Mouse (Mus musculus): ENCODE measurements at regions not wholly inside any gene's neighbourhood (a gene's known extent, or its start where the extent isn't known, plus 50 kb on each side); places are given as distances from the start of the nearest gene placed in this dataset.

DNA sequence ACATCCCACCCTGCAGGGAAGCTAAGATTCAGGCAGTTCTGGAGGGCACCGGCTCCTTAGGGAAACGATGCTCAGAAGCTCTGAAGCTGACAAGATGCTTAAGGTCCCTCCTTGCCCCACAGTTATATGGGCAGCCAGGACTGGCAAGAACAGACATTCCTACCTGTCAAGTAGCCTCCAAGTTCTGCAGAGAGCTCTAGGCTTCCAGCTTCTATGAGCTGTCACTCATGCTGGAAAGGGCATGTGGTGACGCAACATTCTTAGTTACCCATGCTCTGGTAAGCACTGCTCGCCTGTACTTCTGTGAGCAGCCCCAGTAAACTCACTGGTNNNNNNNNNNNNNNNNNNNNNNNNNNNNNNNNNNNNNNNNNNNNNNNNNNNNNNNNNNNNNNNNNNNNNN is 511.3 kb downstream of the 1810013L24Rik start:
- no peak for DNase-seq (ENCODE audit: low spot score in 2 of 2)

DNA sequence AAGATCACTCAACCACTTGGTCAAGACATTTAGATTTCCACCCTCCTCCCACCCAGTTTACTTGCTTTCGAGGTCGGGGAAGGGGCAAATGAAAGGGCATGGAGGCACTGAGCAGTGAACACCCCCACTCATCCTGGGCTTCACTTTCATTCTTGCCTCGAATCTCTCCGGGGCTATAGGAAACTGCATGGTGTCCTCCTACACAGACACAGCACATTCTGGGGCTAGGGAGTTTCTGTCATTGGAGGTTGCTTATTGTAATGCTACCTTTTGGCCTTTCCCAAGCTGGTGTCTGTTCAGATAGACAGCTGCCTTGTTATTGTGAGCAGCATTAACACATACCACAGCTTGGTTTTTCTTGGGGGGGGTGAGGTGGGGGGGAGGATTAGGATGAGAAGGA is 523.9 kb downstream of the 1810013L24Rik start:
- DNase-seq (ENCODE audit: low spot score in 2 of 2), result no peak

DNA sequence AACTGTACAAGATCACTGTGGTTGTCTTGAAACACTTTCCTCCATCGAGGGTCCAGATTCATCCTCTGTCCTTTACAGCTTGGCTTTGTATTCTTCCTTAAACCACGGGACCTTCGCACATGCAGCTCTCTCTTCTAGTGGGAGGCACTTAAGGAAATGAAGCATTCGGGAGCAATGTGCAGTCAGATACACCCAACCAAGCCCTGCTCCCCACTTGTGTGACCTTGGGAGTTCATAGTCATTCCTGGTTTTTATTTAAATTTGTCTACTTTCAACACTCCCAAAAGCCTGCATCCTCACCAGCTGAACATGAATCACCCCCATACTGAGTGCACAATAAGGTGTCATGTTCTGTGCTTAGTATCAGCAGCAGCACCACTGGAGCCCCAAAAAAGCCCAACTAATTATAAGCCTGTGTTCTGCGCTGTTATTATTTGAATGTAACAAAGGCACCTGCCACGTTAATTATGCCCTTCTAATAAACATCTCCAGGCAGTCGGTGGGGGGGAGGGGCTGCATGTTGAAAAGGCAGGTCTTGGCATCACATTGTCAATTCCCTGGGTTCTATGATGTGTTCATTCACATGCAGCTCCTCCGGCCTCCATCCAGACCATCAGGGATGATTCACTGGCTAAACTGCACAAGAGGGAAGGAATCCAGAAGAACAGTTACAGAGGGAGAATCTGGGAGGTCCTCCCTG is 524.6 kb downstream of the 1810013L24Rik start:
- no peak for DNase-seq (ENCODE audit: low spot score in 2 of 2)

DNA sequence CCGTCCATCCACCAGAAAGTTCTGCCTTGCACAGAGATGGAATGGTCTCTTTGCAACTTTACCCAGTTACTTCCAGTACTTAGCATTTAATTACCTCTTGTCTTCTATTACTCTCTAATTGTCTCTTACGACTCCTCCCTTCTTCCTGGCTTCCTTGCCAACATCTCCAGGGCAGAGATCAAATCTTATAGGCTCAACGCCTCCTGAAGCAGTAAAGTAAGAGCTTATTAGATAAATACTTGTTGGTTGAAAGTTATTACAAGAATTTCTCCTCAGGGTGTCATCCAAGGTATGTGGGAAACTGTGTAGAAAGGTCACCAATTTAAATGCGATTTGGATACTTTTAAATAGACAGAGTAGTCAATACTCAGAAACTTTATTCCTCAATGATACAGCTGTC is 528.8 kb downstream of the 1810013L24Rik start:
- DNase-seq (ENCODE audit: low spot score in 2 of 2), result no peak

DNA sequence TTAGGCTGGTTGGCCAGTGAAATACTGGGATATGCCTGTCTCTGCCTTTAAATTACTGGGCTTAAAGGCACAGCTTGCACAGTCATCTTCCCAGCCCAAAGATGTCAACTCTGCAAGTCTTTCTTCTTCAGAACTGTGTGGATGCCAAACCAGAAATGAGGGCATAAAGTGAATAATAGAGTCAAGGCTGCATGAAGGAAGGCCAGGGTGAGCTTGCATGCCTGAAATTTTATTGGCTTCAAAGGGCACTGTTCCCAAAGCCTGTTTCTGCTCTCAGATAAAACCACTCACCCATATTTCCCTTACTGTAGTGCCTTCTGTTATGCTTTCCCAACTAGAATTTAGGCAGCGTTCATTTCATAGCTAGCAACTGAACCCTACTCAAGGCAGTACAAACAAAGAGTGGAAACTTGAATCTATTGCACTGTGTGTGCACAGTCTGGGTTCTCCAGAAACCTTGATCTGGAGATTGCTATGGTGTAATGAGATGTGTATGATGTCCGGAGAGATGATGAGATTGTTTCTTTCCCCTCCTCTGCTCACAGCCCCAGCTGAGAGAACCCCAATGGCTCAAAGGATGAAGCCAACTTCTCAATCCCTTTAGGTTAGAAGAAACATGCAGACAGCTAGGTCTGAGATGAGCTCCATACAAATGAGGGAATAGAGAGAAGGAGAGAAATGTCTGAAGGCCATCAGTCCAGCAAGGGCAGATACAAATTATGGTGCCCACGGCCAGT is 529.7 kb downstream of the 1810013L24Rik start:
- DNase-seq (ENCODE audit: low spot score in 2 of 2), result no peak

DNA sequence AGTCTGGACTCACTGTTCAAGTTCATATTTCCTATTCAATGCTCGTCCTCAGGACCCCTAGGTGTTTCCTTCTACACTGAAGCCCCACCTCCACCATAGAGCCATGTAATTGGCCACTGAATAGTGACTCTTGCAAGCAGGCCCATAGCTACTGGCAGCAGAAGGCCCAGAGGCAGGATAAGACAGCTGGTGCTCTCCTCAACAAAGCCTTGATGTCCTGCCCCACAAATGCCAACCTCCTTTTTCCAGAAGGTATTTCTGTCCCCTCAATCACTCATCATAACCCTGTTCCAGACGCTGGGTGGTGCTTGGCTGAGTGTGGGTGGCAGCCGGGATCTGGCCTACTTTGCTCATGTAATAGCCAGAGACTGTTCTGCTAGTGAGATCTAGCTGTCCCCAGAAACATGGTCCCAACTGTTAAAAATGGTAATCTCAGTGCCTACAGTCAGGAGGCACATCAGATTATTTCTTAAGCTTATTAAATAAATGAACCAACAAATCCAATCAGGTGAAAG is 530.9 kb downstream of the 1810013L24Rik start:
- DNase-seq (ENCODE audit: low spot score in 2 of 2), result no peak

DNA sequence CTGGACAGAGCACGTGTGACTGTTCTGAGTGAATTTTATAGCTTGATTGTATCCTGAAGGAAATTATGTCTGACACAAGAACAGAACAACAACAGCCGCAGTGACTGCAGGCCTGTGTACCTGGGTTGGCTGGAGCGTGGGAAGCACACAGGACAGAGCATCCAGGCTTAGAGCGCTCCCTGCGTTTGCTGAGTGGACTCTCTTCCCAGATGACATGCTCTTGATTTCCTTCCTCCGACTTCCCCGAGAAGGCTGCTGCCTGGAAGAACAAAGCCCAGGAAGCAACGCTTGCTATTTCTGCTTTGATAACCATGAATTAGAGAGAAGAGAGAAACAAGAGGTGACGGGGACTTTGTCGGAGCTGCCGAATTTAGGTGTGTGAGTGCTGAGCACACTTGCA is 532.2 kb downstream of the 1810013L24Rik start:
- DNase-seq (ENCODE audit: low spot score in 2 of 2), result no peak

DNA sequence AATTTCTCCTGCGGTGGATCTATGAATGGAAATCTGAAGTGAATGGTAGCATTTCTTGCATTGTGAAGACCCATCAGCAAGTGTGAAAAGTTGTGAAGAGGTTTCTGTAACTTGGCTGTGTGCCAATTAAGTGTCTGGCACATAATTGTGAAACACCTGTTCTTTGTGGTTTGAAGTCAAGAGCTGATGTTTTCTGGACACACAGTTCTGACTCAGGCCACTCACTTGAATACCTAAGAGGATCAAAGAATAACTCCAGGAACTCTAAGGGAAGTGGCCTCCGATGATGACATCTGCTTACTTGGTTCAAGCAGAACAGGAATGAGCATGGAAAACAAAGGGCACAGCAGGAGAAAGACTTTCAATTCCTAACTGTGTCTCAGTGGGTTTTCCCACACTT is 534.2 kb downstream of the 1810013L24Rik start:
- DNase-seq (ENCODE audit: low spot score in 2 of 2), result no peak

DNA sequence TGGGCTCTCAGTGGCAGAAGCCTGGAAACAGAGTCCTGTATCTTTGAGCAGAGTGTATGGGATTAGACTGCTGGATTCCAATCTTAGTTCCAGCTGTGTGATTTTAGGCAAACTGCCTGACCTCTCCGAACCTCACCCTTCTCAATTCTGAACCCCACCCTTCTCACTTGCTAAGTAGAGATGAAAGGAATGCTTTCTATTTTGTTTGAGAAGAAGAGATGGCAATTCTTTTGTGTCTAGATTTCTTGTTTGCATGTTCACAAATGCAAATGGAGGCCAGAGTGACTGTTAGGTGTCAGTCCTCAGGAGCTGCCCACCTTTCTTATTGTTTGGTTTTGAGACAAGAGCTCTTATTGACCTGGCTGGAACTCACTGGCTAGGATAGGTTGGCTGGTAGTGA is 561.1 kb downstream of the 1810013L24Rik start:
- no peak for DNase-seq (ENCODE audit: low spot score in 2 of 2)

DNA sequence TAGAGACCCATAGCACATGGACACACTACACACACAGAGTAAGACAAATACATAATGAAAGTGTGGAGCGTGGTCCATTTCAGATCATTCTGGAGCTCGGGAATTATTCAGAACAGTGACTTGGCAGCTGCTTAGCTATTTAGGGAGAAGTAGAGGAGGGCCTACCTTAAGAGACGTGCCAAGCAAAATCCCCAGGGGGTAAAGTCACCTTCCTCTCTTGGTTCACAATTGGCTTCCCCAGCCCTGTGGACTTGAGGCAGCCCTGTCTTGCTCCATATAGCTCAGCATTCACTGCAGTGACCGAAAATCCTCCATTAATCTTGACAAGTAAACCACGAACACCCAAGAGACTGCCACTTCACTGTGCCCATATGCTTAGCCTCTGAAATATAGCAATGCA is 574.8 kb downstream of the 1810013L24Rik start:
- no peak for DNase-seq (ENCODE audit: low spot score in 2 of 2)

DNA sequence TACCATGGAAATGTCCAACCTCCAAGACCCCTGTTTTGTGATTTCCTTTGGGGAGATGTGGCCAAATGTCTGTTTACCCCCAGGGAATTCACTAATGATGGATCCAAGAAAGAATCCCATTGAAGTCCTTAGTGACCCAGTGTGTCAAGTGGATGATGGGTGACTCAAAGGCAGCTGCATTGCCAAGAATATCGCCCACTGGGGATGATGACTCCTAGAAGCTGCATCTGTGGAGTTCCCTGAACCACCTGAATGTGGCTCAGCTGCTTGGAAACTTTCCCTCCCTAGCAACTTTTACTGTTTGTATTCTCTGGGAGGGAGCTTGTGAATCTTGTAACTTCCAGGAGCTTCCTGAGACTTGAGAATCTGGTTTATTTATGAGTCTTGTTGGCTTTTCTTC is 578.3 kb downstream of the 1810013L24Rik start:
- DNase-seq (ENCODE audit: low spot score in 2 of 2), result no peak

DNA sequence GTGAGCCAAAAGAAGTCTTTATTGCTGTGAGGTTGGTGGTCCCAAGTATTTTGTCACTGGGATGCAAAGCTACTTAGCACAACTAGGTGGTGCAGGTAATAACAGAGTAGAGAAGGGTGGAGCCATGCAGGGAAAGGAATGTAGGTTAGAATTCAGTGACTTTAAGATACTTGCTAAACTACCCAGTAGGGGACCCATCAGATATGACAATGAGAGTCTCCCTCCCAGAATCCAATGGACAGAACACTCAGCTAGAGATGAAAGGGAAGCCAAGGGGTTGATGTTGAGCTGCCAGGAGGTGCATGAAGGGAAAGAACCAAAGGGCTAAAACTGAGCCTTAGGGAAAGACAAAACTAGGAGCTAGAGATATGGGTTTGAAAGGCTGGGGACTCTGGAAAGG is 564.9 kb downstream of the Grin2a start:
- DNase-seq (ENCODE audit: low spot score in 2 of 2), result no peak

DNA sequence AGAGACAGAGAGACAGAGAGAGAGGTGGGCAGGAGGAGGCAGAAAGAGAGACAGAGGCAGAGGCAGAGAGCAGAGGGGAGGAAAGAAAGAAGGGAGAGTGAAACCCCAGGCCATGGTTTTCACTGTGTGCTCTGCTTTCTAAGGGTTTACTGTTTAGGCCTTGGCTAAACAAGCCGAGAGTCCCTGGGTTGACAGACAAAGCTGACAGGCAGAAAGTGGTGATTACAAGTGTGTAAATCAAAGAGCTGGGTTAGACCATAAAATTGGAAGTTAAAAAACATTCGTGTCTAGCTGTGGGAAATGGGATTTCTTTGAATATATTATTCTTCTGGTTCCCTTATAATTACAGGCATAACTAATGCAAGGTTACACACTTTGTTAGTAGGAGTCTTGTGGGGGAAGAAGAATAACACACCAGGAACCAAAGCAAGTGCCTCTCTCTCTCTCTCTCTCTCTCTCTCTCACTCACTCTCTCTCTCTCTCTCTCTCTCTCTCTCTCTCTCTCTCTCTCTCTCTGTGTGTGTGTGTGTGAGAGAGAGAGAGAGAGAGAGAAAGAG is 556.0 kb downstream of the Grin2a start:
- DNase-seq (ENCODE audit: low spot score in 2 of 2), result no peak

DNA sequence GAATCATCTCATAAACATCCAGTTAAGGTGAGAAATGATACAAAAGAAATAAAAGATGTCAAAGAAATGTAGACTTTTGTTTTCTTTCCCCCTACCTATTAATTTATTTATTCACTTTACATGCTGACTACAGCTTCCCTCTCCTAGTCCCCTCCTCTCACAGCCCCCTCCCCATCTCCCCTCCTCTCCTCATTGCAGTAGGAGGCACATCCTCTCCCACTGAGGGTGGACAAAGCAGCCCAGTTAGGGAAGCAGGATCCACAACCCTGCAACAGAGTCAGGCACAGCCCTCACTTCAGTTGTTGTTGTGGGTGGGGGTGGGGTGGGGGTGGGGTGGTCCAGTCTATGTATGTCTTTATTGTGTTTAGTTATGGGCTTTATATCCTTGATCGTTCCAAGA is 555.5 kb downstream of the Grin2a start:
- DNase-seq (ENCODE audit: low spot score in 2 of 2), result no peak

DNA sequence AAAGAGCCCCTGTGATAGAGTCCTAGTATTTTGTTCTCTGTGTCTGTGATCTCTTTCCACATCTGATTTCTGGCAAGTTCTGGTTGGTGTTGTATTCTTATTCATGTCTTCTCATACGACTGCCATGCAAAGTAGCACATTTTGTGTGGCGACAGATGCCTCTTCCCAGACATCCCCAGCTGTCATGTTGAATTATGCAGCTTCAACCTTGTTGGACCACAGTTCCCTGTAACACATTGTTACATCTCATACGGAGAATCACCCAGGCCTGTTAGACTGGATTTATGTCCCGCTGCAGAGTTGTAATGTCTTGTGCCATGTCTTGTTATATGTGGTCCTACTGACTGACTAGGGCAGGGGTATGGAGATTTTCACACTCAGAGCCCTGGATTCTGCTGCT is 543.3 kb downstream of the Grin2a start:
- DNase-seq (ENCODE audit: low spot score in 2 of 2), result no peak

DNA sequence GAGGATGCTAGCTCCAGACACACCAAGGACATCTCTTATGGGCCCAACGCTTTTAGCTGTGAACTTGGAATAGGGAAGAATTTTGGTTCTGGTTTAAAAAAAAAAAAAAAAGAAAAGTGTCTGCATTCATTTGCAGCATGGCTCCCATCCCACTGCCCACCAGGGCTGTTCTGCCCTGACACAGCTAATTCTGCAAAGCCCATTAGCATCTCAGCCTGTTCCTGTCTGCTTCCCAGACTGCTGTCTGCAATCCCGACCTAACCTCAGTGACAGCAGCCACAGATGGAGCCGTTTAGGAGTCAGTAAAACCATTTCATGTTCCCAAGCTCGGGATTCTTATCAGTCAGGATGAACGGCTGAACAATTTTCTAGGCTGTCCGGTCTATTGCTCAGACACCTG is 537.8 kb downstream of the Grin2a start:
- DNase-seq (ENCODE audit: low spot score in 2 of 2), result no peak

DNA sequence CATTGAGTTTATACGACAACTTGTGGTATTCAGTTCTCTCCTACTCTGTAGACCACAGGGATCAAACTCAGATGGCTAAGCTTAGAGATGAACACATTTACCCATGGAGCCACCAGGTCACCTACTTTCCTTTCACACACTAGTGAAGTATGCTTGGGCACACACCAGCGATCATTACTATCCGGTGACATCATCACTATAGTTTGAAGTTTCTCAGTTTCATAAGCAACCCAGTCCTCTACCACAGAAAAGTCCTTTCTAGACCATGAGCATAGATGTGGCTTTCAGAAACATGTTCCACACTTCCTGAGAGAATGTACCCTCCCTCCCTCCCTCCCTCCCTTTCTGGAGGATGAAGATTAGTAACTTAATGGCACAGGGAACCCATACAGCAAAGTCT is 532.9 kb downstream of the Grin2a start:
- no peak for DNase-seq (ENCODE audit: low spot score in 2 of 2)

DNA sequence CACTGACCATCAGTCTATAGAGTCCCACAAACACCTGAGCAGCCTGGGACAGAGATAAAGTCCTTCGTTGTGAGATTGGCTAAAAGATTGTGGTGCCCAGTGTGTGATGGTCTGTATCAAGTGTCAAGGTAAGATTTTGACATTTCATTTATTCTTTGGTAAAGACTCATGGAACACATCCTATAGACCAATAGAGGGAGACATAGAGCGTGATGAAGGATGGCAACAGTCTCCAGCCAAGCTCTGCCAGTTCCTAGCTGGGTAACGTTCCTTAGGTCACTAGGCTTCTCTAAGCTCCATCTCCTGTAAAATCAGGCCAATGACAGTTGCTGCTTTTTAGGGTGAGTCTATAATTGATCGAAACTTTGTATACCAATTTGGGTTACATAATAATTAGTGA is 526.0 kb downstream of the Grin2a start:
- DNase-seq (ENCODE audit: low spot score in 2 of 2), result no peak

DNA sequence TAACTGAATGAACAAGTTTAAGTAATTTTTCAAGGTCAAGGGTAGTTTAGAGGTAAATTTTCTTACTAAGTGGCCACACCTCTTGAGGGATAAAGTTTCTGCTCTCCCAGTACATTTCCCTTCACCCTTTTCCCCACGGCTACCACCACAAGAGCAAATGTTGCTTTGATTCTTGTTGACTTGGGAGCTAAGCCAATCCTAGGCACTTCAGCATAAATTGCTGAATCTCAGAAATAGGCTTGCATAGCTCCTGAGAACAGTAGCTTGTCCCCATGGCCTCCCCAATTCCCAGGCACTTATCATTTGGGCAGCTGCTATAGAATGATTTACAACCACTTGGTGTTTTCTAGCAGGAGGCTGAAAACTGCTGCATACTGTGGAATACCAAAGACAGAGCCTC is 510.1 kb downstream of the Grin2a start:
- no peak for DNase-seq (ENCODE audit: low spot score in 2 of 2)

DNA sequence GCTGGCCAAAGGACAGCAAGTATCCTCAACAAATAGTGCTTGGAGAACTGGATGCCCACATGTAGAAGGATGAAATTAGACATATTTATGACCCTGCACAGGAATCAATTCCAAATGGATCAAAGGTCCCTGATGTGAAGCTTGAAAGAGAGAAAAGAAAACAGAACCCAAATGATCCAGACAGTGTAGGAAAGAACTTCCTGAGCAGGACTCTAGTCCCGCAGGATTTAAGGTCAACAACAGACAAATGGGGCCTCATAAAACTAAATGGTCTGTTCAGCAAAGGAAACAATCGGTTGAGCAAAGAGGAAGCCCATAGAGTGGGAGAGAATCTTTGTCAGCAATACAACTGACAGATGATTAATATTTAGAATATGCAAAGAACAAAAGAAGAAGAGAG is 497.1 kb downstream of the Grin2a start:
- DNase-seq (ENCODE audit: low spot score in 2 of 2), result no peak

DNA sequence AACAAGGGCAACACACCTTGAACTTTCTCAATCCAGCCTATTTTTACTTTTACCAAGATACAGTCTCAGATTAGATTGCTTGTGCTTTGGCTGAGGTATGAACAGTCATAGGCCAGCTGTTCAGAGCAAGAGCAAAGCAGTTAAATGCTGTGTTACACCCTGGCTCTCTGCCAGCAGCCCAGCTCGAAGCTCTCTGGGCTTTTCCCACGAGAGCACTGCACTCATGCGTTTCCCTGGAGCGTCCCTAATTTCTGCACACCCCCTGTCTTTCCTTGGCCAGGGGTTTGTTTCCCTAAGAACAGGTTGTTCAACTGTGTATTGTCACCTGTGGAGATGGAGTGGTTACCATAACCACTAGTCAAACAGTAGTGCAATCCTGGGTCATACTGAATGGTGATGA is 493.6 kb downstream of the Grin2a start:
- no peak for DNase-seq (ENCODE audit: low spot score in 2 of 2)

DNA sequence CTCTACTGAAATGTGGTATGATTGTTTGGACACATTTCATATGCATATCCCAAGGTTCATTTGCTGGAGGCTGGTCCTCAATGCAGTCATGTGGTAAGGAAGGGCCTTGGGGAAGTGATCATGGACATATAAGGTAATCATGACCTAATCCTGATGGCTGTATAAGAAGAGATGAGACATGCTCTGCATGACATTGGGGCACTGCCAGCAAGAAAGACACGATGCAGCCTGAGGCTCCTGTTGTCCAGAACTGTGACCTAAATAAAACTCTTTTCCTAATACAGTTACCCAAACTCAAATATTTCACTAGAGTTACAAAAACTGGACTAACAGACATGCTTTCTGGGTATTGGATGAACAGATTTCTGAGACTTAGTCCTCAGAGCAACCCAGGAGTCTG is 485.7 kb downstream of the Grin2a start:
- no peak for DNase-seq (ENCODE audit: low spot score in 2 of 2)

DNA sequence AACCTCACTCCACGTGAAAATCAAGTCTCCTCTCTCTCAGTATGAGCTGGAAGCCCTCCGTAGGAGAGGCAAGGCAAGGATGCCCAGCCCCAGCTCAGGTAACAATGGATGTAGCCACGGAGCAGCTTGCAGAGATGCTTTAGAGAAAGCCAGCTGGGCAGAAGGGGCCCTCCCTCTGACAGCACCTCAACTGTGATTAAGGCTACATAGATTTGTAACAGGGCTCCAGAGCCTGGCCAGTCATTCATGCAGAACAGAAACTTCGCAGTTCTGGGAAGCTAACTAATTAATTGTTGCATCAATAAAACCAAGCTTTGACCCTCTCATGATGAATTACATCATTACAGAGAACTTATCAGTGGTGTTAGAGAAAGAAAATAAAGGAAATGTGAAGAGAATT is 480.8 kb downstream of the Grin2a start:
- DNase-seq (ENCODE audit: low spot score in 2 of 2), result no peak
